Mouse (Mus musculus) embryo, embryonic 11.5 days (tissue): ENCODE measurements at regions not wholly inside any gene's neighbourhood (a gene's known extent, or its start where the extent isn't known, plus 50 kb on each side); places are given as distances from the start of the nearest gene placed in this dataset.

Source experiments
- DNase-seq: peaks from one replicate; pipeline ENCODE4 v3.0.0-alpha.2; 2012; ENCODE audit warnings: low read depth, low spot score

DNA sequence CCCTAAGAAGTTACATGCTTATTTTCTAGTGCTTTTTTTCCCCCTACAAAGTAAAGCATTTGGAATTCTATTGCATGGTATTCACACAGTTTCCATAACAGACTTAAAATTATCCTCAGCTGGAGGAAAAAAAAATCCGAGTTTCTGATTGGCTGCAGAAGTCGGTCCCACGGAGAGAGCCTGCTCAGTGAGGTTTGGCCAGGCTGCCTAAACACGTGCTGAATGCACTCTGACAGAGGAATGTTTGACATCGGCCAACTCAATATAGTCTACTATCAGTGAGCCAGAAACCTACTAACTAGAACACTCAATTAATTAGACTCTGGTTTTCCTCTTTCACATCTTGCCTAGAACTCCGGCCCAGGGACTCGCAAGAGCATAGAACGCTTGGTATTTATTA lies 204.9 kb downstream of the Rab11fip2 start:
- no peak for DNase-seq

DNA sequence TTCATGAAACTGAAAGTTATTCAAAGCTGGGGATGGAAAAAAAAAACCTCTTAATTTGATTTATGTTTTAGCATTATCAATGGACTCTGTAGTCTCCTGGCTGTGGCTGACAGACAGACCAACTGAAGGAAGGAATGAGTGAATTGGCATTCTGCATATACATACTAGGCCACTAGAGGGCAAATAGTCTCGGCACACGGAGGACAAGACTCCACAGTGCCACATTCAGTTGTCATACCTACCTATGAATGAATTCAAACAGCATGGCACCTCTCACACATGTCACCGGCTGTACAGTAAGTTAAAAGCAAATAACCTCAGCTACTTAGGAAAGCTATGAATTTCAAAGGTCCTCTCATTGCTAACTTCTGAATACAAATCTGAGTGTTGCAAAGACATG lies 200.5 kb downstream of the Rab11fip2 start:
- DNase-seq, result no peak

DNA sequence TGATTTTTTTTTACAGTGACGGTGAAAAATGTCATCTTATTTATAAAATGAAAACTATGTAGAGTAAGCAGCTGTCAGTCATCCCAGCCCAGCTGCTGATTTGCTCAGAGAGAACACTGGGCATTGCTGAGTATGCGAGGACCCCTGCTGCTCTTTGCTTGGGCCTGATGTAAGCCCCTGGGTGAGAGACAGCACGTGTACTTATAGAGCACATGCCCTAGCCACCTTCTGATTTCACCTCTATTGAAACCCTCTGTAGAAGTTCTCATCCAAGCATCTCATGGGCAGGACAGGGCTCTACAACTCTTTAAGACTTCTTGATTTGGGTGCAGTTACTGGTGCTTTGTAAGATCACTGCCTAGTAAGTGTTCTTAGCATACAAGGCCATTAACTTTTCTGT lies 182.2 kb downstream of the Rab11fip2 start:
- DNase-seq, result no peak

DNA sequence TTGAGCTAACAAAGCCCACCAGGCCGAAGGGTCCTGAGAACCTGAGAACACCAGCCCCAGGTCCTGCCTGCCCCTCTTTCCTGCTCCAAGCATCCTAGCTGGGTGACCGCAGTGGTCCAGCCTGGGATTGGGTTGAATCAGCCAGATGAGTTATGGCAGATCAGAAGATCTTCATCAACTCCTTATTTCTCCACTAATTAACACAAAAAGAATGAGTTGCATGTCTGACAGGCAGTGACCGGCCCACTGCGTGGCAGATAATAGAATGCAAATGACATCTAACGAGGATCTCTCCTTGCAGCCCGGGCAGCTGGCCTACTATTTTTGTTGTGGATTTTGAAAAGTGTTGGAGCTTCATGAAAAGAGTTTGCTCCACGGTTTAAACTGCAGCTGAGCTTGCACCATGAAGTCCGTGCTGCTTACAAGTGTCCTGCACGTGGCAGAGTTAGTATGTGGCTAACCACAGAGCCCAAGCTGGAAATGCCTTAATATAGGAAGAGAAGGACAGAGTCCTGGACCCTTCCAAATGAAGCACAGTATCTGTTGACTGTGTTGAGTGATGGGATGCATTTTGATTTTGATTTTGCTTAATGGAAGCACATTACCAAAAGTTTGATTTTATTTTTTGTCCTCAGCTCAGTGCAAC lies 158.9 kb downstream of the Rab11fip2 start:
- DNase-seq, result no peak

DNA sequence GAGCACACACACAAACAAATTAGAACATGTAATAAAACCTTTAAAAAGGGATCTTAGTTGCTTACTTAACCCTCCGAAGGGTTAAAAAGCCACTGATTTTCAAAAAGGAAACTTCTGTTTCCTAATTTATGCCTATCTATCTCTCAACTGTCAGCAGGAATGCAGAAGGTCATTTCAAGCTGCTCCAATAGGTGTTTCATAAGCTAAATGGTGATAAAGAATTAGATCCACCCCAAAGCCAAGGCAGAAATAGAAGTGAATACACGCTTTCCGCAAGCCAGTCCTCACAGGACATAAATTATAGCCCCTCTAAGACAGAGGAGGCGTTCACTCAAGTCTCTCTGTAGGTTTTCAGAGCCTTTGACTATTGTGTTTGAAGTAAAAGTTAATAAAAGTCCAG lies 112.2 kb downstream of the Rab11fip2 start:
- DNase-seq, result no peak

DNA sequence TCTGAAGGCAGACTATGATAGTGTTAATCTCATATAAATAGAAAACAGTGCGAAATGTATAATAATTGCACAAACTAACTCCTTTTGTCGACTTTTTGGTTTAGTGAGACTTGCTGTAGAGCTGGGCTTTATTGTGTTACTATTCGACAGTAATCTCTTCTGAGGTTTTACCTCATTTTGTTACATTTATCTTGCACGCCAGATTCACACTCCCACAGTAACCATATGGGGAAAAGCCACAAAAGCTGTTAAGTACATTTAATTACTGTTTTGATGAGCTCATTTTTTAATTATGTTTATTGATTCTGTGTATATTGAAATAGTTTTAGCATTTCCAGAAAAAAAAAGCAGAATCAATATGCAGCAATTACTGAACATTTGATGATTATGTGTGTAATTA lies 106.3 kb downstream of the Rab11fip2 start:
- no peak for DNase-seq

DNA sequence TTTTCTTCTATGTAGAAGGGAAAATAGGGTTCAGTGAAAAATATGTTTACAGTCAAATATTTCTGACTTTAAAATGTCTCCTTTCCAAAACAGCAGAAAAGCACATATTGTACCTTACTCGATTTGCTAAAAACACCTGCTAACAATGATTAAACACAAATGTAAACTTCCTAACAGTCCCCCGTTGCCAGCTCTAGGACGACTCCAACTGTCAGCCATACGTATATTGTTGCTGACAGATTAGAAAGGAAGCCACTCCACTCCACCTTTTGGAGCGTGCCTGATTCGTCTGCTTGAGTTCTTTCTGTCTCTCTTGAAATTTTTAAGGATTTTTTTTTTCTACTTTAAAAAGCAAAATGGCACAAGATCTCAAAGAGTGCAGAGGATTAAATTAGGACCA lies 105.8 kb downstream of the Rab11fip2 start:
- no peak for DNase-seq

DNA sequence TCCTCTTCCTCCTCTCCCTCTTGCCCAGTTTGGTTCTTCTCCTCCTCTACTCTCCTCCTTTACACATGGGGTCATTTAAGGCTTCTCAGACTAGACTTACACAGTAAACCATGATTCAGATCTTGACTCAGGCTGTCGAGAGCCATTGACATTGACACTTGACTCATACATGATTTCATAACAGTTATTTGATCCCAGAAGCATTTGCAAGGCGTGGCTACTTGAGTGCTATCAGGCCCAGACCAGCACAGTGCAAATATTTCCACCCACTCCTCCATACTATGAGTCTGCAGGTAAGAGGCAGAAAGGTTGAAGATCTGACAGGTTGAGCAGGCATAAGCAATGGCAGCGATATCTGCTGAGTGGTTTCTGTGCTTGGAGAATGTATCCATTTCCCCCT lies 99.2 kb downstream of the Rab11fip2 start:
- no peak for DNase-seq

DNA sequence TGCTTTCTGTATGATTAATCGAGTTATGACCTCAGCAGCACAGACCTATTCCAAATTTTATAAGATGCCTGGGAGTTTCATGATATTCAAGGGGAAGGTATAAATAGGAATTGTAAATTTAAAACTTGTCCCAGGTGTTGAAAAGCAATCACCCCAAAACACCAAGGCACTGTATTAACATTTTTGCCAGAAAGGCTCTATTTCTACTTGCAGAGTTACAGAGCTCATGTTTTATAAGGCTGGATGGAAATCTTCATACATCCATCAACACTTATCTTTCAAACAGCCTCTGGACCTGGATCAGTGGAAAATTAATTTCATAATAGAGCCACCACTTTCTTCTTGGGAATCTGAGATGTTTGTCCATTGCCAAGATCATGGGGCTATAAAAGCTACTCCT lies 96.6 kb downstream of the Rab11fip2 start:
- no peak for DNase-seq

DNA sequence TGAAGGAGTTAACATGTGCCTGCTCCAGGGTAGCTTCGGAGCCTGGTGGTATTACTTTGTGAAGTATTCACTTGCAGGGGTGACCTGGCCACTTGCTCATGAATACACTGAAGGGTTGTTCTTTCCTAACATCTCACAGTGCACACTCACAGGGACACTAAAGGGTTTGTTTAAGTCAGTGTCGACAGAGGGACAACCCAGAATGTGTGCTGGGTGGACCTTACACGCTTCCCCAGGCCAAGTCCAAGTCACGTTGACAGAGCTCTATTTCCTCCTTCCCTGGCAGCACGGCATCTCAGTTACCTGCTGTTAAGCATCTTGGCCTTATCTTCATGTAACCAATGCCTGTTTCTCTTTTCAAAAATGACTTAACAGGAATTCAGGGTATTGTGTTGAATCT lies 92.8 kb downstream of the Rab11fip2 start:
- DNase-seq, result no peak

DNA sequence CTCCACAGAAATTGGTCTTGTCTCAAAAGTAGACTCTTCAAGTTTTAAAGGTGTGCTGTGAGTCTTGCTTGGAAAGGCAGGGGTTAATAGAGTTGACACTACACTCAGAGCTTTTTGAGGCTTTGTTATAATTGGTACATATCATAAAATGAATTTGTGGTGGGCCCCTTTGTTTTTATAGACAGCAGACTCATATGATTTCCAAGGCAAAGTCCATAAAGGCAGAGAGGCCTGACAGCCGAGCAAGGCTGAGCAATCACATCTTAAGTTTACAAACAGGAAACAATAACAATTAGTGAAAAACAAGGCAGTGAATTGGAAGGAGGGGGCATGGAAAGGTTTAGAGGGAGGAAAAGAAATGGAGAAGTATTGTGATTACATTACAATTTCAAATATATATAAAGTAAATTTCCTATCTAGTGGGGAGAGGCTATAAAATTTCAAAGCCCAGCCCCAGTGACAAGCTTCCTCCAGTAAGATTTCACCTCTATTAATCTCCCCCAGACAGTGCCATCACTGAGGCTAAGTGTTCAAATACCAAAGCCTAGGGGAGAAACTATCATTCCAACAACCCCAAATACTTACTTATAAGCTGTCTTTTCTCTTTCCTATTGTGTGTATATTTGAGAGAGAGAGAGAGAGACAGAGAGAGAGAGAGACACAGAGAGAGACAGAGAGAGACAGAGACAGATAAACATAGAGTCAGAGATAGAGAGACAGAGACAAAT lies 91.3 kb downstream of the Rab11fip2 start:
- DNase-seq, result no peak
